Mouse (Mus musculus) cerebellum, postnatal 36 days (tissue): ENCODE results near the gene Plxna4.

Experiments used
- DNase-seq, 2 experiments: peaks; one replicate each; pipeline ENCODE4 v3.0.0; 2021 to 2022; ENCODE audit warnings: mixed read lengths in 2 of 2

Plxna4 gene

GRCm38 (mm10) chr6:32331281-32331680 is 256.7 kb downstream of the Plxna4 start:
- DNase-seq, result no peak

- DNase-seq, result no peak
Observed at GRCm38 (mm10) chr6:32330034-32330795, 257.8 kb downstream of the Plxna4 start.

DNA sequence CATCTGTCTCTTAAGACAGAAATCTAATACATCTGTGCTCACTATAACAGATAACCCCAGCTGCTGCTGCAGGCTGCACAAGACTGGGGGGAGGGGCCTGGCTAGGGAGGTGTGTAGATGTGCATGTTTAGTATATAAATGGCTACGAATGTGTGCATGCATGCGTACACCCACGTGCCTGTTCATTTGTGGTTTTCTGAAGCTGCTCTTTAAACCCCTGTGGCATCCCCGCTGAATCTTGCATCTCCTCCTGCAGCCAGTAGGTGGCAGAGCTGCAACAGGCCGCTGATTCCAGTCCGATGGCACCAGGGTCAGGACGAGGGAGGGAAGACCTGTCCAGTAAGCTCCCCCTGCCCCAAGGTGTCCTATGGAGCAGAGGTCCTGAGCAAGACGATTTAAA is 260.0 kb downstream of the Plxna4 start:
- peak; percentile 81 to 85 for DNase-seq

DNA sequence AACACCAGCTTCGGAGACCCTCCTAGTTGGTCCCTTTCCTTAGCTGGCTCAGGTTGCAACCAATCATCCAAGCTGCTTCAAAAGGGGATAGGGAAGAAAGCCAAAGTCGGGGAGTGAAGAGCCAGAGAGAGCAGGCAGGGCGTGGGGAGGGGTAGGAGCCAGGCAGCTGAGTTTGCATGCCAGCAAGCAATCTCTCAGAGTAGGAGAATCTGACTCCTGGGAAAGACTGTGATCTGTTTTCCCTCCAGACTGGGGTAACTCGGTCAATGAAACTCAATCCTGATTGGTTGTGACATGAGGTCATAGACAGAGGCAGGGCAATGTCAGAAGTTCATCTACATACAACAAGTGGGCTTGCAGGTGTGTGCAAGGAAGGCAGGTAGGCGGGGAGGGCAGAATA is 260.8 kb downstream of the Plxna4 start:
- no peak for DNase-seq

DNA sequence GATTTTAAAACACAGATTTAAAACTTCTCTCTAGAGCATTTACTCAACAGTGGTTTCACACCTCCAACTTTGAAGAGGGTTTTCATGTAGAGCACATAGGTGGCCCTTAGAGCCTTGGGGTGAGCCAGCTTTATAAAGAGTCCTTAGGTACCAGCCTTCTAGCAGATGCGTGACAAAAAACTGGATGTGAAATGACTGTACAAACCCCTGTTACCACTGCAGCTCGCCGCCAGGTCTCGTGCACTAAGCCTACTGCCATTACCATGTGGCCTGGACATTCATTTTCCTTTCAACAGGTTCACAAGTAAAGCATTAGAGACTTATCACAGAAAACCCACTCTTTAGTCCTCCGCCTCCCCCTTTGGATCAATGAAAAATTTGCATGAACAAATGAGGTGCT is 261.6 kb downstream of the Plxna4 start:
- no peak for DNase-seq

DNA sequence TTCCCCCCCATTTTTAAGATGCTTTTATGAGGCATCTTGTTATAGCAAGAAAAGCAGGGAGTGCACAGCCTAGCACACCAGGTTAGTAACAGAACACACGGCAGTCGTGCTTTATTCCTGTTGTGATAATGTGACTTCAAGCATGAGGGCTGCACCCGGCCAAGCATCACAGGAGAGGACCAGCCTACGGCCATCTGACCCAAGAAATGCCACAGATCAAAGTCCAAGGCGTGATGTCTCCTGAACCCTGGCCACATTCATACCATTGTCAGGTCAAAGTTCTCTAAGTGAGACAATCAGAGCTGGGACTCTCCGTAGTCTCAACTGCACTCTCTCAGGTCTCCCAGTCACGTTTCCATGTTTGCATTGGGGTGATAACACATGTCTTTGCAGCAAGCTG is 262.1 kb downstream of the Plxna4 start:
- no peak for DNase-seq

GRCm38 (mm10) chr6:32321187-32321586 is 266.8 kb downstream of the Plxna4 start:
- DNase-seq, result no peak

- peak; percentile 35 to 53 for DNase-seq
Observed at GRCm38 (mm10) chr6:32320254-32320653, 267.7 kb downstream of the Plxna4 start.

GRCm38 (mm10) chr6:32317470-32317869 is 270.5 kb downstream of the Plxna4 start:
- peak; percentile 71 to 74 for DNase-seq

GRCm38 (mm10) chr6:32315011-32315450 is 273.0 kb downstream of the Plxna4 start:
- DNase-seq, result peak; percentile 24 to 40

DNA sequence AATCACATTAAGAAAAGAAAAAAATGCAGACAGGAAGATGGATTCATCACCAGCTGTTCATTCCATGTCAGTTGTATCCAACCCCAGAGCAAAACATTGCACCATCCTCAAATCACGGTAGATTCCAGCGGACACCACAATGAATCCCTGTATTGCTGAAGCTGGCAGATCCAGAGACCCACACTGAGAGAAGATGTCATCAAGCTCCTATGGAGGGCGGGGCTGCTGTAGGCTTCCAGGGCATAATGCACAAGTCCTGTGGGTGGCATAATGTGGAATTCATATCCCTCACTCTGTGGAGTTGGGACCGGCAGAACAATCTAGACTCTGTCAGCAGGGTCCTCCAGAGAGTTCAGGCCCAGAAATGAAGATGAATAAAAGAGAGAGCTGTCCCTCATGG is 278.8 kb downstream of the Plxna4 start:
- DNase-seq, result no peak

DNA sequence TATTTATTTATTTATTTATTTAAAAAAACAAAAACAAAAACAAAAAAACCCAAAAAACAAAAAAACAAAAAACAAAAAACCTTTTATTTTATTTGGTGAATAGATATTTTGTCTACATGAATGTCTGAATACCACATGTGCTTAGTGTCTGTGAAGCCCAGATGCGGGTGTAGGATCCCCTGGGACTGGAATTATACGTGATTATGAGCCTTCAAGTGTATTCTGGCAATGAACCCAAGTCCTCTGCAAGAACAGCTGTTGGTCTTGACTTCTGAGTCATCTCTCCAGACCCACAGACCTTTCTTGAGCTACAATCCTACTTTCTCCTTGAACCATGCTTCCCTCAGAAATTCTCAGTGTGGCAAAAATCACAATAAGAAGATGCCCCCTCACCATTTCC is 287.4 kb downstream of the Plxna4 start:
- no peak for DNase-seq

DNA sequence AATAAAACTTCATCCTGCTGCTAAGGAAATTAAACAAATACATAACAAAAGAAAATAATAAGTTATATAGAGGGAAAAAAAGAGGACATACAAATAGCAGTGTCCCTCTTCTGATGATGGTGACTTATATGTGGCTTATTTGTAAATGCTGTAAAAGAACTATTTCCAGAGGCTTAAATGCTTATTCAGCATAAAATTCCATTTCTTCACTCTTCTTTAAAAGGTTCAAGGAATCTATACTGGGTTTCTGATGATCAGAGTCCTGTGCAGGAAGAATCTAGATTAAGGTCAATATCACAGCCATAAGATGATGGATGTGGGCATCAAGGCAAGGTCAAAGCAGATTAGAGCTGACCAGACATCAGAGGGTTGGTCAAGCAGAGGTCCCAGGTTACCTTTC is 306.5 kb downstream of the Plxna4 start:
- DNase-seq, result no peak

DNA sequence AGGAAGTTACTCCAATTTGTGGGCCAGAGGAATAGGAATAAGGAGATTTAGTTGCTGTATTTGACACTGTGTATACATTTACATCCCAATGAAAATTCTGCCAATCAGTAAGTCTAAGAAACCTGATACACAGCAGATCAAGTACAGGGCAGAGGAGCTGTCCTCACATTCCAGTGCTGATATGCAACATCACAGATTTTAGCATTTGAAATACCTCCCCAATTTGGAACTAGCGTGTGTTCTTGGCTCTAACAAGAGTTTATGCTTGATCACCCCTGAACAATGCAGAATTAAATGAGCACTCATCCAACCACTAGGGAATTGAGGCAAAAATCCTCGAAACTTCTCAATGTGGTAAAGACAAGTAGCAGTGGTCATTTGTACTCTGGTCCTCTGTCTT is 307.3 kb downstream of the Plxna4 start:
- DNase-seq, result no peak

- DNase-seq, result peak; percentile 66 to 69
Observed at GRCm38 (mm10) chr6:32271463-32271862, 316.5 kb downstream of the Plxna4 start.

GRCm38 (mm10) chr6:32266085-32266484 is 321.9 kb downstream of the Plxna4 start:
- DNase-seq, result no peak

DNA sequence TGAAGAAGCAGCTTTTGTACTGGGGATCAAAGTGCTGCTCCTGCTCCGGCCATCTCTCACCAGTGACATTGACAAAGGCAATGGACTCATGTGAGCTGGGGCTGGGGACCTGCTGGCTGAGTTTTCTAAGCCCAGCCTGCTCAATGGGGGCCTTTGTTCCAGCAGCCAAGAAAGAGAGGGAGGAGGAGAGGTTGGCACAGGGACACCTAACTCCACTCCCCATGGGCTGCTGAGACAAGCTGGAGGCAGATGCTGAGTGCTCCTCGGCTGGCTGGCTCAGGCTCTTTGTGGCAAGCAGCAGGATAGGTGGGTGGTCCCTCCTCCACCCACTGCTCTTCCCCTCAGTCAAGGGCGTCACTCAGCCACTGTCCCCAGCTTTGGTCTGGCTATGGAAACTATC is 326.7 kb downstream of the Plxna4 start:
- no peak for DNase-seq

DNA sequence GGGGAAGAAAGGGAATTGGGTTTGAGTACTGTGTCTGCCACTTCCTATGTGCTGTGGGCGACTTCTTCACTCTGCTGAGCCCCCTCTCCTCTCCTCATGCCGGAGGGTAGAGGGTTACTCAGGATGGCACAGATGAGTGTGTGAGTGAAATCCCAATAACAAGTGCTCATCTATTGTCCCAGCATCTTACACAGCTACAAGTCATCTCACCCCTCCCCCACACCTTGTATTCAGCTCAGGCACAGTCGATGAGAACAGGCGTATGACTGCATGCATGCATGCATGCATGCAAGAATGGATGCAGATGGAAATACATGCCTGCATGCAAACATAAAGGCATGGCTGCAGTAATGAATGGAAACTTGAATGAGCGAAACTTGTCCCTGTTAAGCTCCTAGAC is 327.7 kb downstream of the Plxna4 start:
- no peak for DNase-seq

DNA sequence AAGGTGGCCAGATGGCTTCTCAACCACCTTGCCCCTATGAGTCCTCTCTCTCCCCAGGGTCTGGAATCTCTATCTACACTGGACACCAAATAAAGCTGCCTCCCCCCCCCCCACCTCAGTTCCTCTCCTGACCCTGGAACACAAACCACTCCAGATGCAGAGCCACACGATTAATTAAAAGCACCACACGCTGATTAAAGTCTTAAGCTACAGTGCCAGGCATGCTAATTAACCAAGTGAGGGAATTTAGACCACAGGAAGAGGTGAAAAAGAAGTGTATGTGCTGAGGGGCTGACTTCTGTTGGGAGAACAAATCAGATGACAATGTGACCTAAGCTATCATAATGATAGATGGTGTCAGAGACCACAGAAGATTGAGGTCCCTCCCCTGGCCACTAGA is 332.8 kb downstream of the Plxna4 start:
- no peak for DNase-seq

- no peak for DNase-seq
Observed at GRCm38 (mm10) chr6:32252168-32252567, 335.8 kb downstream of the Plxna4 start.

- DNase-seq, result no peak
Observed at GRCm38 (mm10) chr6:32251674-32252073, 336.3 kb downstream of the Plxna4 start.

DNA sequence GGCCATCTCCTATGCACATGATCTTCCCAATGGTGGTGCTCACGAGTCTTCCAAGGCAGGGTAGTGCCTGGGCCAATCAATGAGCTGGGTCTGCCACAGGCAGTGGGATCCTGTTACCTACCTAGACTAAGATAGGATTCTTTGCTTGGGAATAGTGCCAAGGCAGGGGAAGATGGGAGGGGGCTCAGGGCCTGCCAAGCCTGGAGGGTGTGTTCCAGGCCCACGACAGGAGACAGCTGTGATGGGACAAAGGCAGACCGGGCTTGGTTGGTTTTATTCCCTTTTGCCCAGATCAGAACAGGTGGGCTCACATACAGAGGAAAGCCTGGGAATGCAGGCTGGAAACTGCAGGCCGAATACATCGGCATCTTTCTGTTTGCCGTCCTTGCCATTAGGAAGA is 342.0 kb downstream of the Plxna4 start:
- no peak for DNase-seq

DNA sequence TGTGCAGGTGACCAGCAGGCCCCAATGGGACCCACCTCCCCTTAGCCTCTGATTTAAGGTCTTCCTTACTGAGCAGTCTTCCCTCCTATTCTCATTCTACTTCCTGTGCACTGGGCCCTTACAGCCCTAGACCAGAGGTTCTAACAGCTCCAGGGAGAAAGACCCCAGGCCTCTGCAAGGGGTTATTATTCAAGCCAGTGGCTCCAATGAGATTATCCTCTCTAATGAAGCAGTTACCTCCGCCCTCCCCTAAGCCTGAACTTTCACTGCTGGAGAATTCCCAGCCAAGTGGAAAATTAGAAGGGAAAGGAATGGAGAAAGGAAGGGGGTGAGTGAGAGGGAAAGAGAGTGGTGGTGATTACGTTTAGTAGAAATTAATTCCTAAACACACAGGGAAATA is 345.0 kb downstream of the Plxna4 start:
- DNase-seq, result no peak

GRCm38 (mm10) chr6:32231383-32231782 is 356.6 kb downstream of the Plxna4 start:
- DNase-seq, result no peak

DNA sequence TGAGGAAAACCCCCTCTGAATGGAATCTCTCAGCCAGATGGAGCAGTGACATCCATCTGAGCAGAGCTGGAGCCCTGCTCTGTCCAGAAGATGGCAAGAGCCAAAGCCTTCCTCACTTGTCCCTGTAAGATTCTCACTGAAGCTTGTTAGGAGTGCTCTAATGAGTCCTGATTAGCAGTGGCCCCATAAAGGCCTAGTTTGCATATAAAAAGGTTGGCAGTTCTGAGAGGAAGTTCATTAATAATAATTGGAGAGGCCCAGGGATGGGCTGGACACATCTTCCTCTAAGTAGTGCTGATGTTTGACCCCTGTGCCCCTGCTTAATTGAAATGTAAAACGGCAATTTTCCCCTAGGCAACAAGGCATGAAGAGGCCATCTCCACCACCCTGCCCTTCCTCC is 361.4 kb downstream of the Plxna4 start:
- no peak for DNase-seq
